Mouse (Mus musculus): ENCODE results near the gene Megf8. TPM values are rescaled to one million over a fixed set of nuclear protein-coding genes. Genes with fewer than 3 reads are reported as not detected.

The Megf8 gene
- total RNA-seq, 1 experiment: 47.5 TPM

GRCm38 (mm10) chr7:25309425-25309824, 7.5 kb upstream of the Megf8 start:
- Histone ChIP-seq H3K4me1 (ENCODE audit: control insufficient read depth in 2 of 2, insufficient read depth in 2 of 2, low read length in 2 of 2, poor library complexity in 1 of 2) (peaks cover 6 to 7% of the 10 kb centered on the region in 2 experiments; a peak in 3 of 4 replicates), H3K27ac (ENCODE audit: insufficient read depth, low read depth, low read length, poor library complexity, severe bottlenecking) (no peak overlapping the region), H3K9me3 (ENCODE audit: control insufficient read depth, insufficient read depth, low read depth, low read length) (no peaks in the 10 kb centered on the region), H3K9ac (ENCODE audit: insufficient read depth, low read depth, low read length, poor library complexity, severe bottlenecking) (no peak overlapping the region), H3K4me3 (ENCODE audit: insufficient read depth in 1 of 2, low read depth in 1 of 2, low read length in 2 of 2, poor library complexity in 1 of 2, severe bottlenecking in 1 of 2) (no peak overlapping the region), H3K36me3 (ENCODE audit: control insufficient read depth, insufficient read depth, low read length, poor library complexity, severe bottlenecking) (no peaks in the 10 kb centered on the region)
- no peak for DNase-seq (ENCODE audit: low read depth, low spot score)
- in situ Hi-C loops (cut with MboI; ENCODE audit: low sequenced_read_pairs in 2 of 2, unreplicated experiment in 2 of 2): no loop called here
- TF ChIP-seq CHD2 (IDR thresholded peaks at IDR 0.05; ENCODE audit: low read depth, low read length) (no peak), ZNF384 (IDR thresholded peaks at IDR 0.05; ENCODE audit: low read depth, low read length) (no peak)

- H3K27ac ChIP-seq (ENCODE audit: insufficient read depth, low read depth, low read length, poor library complexity, severe bottlenecking): no peak overlapping the region
- H3K36me3 ChIP-seq (ENCODE audit: control insufficient read depth, insufficient read depth, low read length, poor library complexity, severe bottlenecking): no peaks in the 10 kb centered on the region
- no peak for DNase-seq (ENCODE audit: low read depth, low spot score)
- no peak for TF ChIP-seq HCFC1 (IDR thresholded peaks at IDR 0.05; ENCODE audit: borderline replicate concordance, insufficient read depth, low read length)
- no peak for TF ChIP-seq ZNF384 (IDR thresholded peaks at IDR 0.05; ENCODE audit: low read depth, low read length)
- TF ChIP-seq CHD2 (IDR thresholded peaks at IDR 0.05; ENCODE audit: low read depth, low read length): no peak
- TF ChIP-seq ZC3H11A (IDR thresholded peaks at IDR 0.05; ENCODE audit: borderline replicate concordance, low read depth, low read length): no peak
- TF ChIP-seq MAFK (IDR thresholded peaks at IDR 0.05; ENCODE audit: insufficient read depth, low read depth, low read length): no peak
- H3K9me3 ChIP-seq (ENCODE audit: control insufficient read depth, insufficient read depth, low read depth, low read length): no peaks in the 10 kb centered on the region
- peaks cover 4 to 7% of the 10 kb centered on the region in 2 experiments; a peak in 2 of 4 replicates for H3K4me1 ChIP-seq (ENCODE audit: control insufficient read depth in 2 of 2, insufficient read depth in 2 of 2, low read length in 2 of 2, poor library complexity in 1 of 2)
- H3K9ac ChIP-seq (ENCODE audit: insufficient read depth, low read depth, low read length, poor library complexity, severe bottlenecking): no peak overlapping the region
- no peak overlapping the region for H3K4me3 ChIP-seq (ENCODE audit: insufficient read depth in 1 of 2, low read depth in 1 of 2, low read length in 2 of 2, poor library complexity in 1 of 2, severe bottlenecking in 1 of 2)
- in situ Hi-C loops (cut with MboI; ENCODE audit: low sequenced_read_pairs in 2 of 2, unreplicated experiment in 2 of 2): no loop called here
These were observed 5.8 kb upstream of the Megf8 start for GRCm38 (mm10) chr7:25311193-25311592.

GRCm38 (mm10) chr7:25313325-25313724, 3.6 kb upstream of the Megf8 start:
- TF ChIP-seq CHD2 (IDR thresholded peaks at IDR 0.05; ENCODE audit: low read depth, low read length): no peak
- TF ChIP-seq ZNF384 (IDR thresholded peaks at IDR 0.05; ENCODE audit: low read depth, low read length): no peak
- no peak overlapping the region for H3K27ac ChIP-seq (ENCODE audit: insufficient read depth, low read depth, low read length, poor library complexity, severe bottlenecking)
- in situ Hi-C loops (cut with MboI; ENCODE audit: low sequenced_read_pairs in 2 of 2, unreplicated experiment in 2 of 2): no loop called here
- H3K9ac ChIP-seq (ENCODE audit: insufficient read depth, low read depth, low read length, poor library complexity, severe bottlenecking): no peak overlapping the region
- no peak overlapping the region for H3K4me3 ChIP-seq (ENCODE audit: insufficient read depth in 1 of 2, low read depth in 1 of 2, low read length in 2 of 2, poor library complexity in 1 of 2, severe bottlenecking in 1 of 2)
- DNase-seq (ENCODE audit: low read depth, low spot score): no peak
- H3K4me1 ChIP-seq (ENCODE audit: control insufficient read depth in 2 of 2, insufficient read depth in 2 of 2, low read length in 2 of 2, poor library complexity in 1 of 2): peaks cover 4 to 5% of the 10 kb centered on the region in 2 experiments; a peak in 2 of 4 replicates
- H3K9me3 ChIP-seq (ENCODE audit: control insufficient read depth, insufficient read depth, low read depth, low read length): no peaks in the 10 kb centered on the region
- H3K36me3 ChIP-seq (ENCODE audit: control insufficient read depth, insufficient read depth, low read length, poor library complexity, severe bottlenecking): no peaks in the 10 kb centered on the region

GRCm38 (mm10) chr7:25314606-25315305, 2.2 kb upstream of the Megf8 start:
- Histone ChIP-seq H3K4me1 (ENCODE audit: control insufficient read depth in 2 of 2, insufficient read depth in 2 of 2, low read length in 2 of 2, poor library complexity in 1 of 2) (peaks cover 2 to 5% of the 10 kb centered on the region in 2 experiments; a peak in 2 of 4 replicates), H3K9me3 (ENCODE audit: control insufficient read depth, insufficient read depth, low read depth, low read length) (no peaks in the 10 kb centered on the region), H3K9ac (ENCODE audit: insufficient read depth, low read depth, low read length, poor library complexity, severe bottlenecking) (peak overlapping the region; percentile 74), H3K36me3 (ENCODE audit: control insufficient read depth, insufficient read depth, low read length, poor library complexity, severe bottlenecking) (no peaks in the 10 kb centered on the region), H3K27ac (ENCODE audit: insufficient read depth, low read depth, low read length, poor library complexity, severe bottlenecking) (no peak overlapping the region), H3K4me3 (ENCODE audit: insufficient read depth in 1 of 2, low read depth in 1 of 2, low read length in 2 of 2, poor library complexity in 1 of 2, severe bottlenecking in 1 of 2) (peak overlapping the region; percentile 64 to 77)
- no peak for DNase-seq (ENCODE audit: low read depth, low spot score)
- in situ Hi-C loops (cut with MboI; ENCODE audit: low sequenced_read_pairs in 2 of 2, unreplicated experiment in 2 of 2): no loop called here
- TF ChIP-seq MAFK (IDR thresholded peaks at IDR 0.05; ENCODE audit: insufficient read depth, low read depth, low read length) (no peak), CHD2 (IDR thresholded peaks at IDR 0.05; ENCODE audit: low read depth, low read length) (no peak)
